ENCODE assay signal across 9 mouse cellular contexts in genomic region chr14:34819121-34819918, GRCm38 (mm10). TPM values are rescaled to one million over a fixed set of nuclear protein-coding genes. Genes with fewer than 3 reads are reported as not detected.
DNase-seq lines count a peak whose midpoint lies in the region; ATAC-seq lines count a peak whose summit lies in the region.
"Had no signal": no experiment of that assay in that cellular context is flagged by ENCODE, and none has a peak within 500 bp of the region (broad histone marks: within the 10 kb centered on the region; RNA-seq: fewer than 3 reads in every experiment).

No protein-coding gene starts in this region.

- 0 out of 2 replicates have a peak overlapping the region, but pooled peaks have one; percentile 46 for H3K27ac ChIP-seq in forebrain, embryonic 12.5 days
- H3K27ac ChIP-seq in stomach, embryonic 16.5 days (ENCODE audit: low read length), result no peak overlapping the region

- peak; percentile 19 to 22 for DNase-seq in gastrocnemius, postnatal 4 days (ENCODE audit: low spot score in 2 of 2)
- no peak for DNase-seq in gastrocnemius, adult 8-10 months (ENCODE audit: low spot score in 2 of 2)
- DNase-seq in R1 (ENCODE audit: low read depth, low spot score), result peak; percentile 78
- DNase-seq in kidney, postnatal 10 days, result peak; percentile 43
- DNase-seq in mesoderm, embryonic 11.5 days (ENCODE audit: low read depth, low spot score), result peak; percentile 63
- no peak for DNase-seq in ovary, postnatal 36 days (ENCODE audit: low spot score)

- peaks cover 31% of the 10 kb centered on the region for H3K4me1 ChIP-seq in forebrain, embryonic 12.5 days
- peaks cover 5% of the 10 kb centered on the region; the same call in 1 of the 2 replicates for H3K4me1 ChIP-seq in stomach, embryonic 16.5 days (ENCODE audit: control insufficient read depth, insufficient read depth, low read length)

- peaks cover 97% of the 10 kb centered on the region for H3K27me3 ChIP-seq in forebrain, embryonic 12.5 days
- H3K27me3 ChIP-seq in stomach, embryonic 16.5 days (ENCODE audit: control insufficient read depth, insufficient read depth, low read length), result peaks cover 87% of the 10 kb centered on the region

- peak overlapping the region; percentile 74 for H3K9ac ChIP-seq in forebrain, embryonic 12.5 days
- peak overlapping the region; percentile 68 for H3K9ac ChIP-seq in stomach, embryonic 16.5 days (ENCODE audit: low read length)

- H3K4me2 ChIP-seq in forebrain, embryonic 12.5 days, result peak overlapping the region; percentile 90
- peak overlapping the region; percentile 75 for H3K4me2 ChIP-seq in stomach, embryonic 16.5 days (ENCODE audit: low read depth, low read length)

- WGBS in forebrain, embryonic 12.5 days, result under 1% methylated on average over 57 of the region's 85 CpGs
- WGBS in stomach, embryonic 16.5 days, result under 1% methylated on average over 78 of the region's 85 CpGs

- H3K4me3 ChIP-seq in forebrain, embryonic 12.5 days (replicated peaks), result peak overlapping the region; percentile 68
- H3K4me3 ChIP-seq in stomach, embryonic 16.5 days (replicated peaks; ENCODE audit: low read length), result peak overlapping the region; percentile 54

- ATAC-seq in forebrain, embryonic 12.5 days (ENCODE audit: low FRiP score), result peak; percentile 88
- peak; percentile 75; the same call in 1 of the 2 replicates for ATAC-seq in stomach, embryonic 16.5 days (ENCODE audit: insufficient read depth, low FRiP score)

- no peaks in the 10 kb centered on the region; the same call in 1 of the 2 replicates for H3K9me3 ChIP-seq in forebrain, embryonic 12.5 days
- no peaks in the 10 kb centered on the region for H3K9me3 ChIP-seq in stomach, embryonic 16.5 days (replicated peaks; ENCODE audit: control insufficient read depth, low read length)

- H3K36me3 ChIP-seq in forebrain, embryonic 12.5 days (replicated peaks), result no peaks in the 10 kb centered on the region
- H3K36me3 ChIP-seq in stomach, embryonic 16.5 days (ENCODE audit: control insufficient read depth, insufficient read depth, low read length), result no peaks in the 10 kb centered on the region

RNA-seq across cellular contexts. Expression of gene Grid1, which starts 0.6 kb away (rescaled TPM):
- under 1 TPM; 0.27 to 0.34 TPM for total RNA-seq in gastrocnemius, postnatal 4 days (2021)
- total RNA-seq in gastrocnemius, adult 8-10 months (2022), result not detected
- polyA plus RNA-seq in forebrain, embryonic 12.5 days (2016; fragmentation: Nextera tagmentation; extraction: Ambion mirVana), result 0.90 and 1.5 TPM in 2 replicates
- polyA plus RNA-seq in stomach, embryonic 16.5 days (2015; fragmentation: Nextera tagmentation; extraction: Ambion mirVana), result 0.57 and 0.92 TPM in 2 replicates
- total RNA-seq: MEL had no signal

Comparison
In these comparisons a context has a peak if more than half of its experiments do, and no peak if none do; other contexts are left out.
1. DNase-seq: peak in gastrocnemius, postnatal 4 days (2 of 2), R1 (single experiment), kidney, postnatal 10 days (single experiment) and mesoderm, embryonic 11.5 days (single experiment); none in gastrocnemius, adult 8-10 months (0 of 2) and ovary, postnatal 36 days (single experiment).